Mouse (Mus musculus): Measurements from ENCODE around the gene Boc. TPM values are rescaled to one million over a fixed set of nuclear protein-coding genes. Genes with fewer than 3 reads are reported as not detected.

The Boc gene
- polyA plus RNA-seq, 1 experiment from 2014 or later, result 44.7 TPM

GRCm38 (mm10) chr16:44547976-44548375, 10.7 kb downstream of the Boc start:
- Histone ChIP-seq H3K36me3 (ENCODE audit: control insufficient read depth, insufficient read depth, low read length) (peaks cover 5% of the 10 kb centered on the region; the same call in 1 of the 2 replicates), H3K4me3 (ENCODE audit: low read depth, low read length) (no peak overlapping the region), H3K27ac (ENCODE audit: low read depth, low read length) (no peak overlapping the region), H3K4me2 (no peak overlapping the region), H3K9me3 (ENCODE audit: control insufficient read depth, low read length) (no peaks in the 10 kb centered on the region), H3K9ac (ENCODE audit: low read length) (no peak overlapping the region), H3K27me3 (ENCODE audit: control insufficient read depth, insufficient read depth, low read length) (no peaks in the 10 kb centered on the region), H3K4me1 (ENCODE audit: control insufficient read depth, insufficient read depth, low read length) (peaks cover 80% of the 10 kb centered on the region)
- no peak for DNase-seq (ENCODE audit: low spot score, missing footprints)
- ATAC-seq (ENCODE audit: low FRiP score), result no peak
- 91% methylated on average over 1 of the region's 1 CpGs for WGBS

- no peak overlapping the region; the same call in 1 of the 2 replicates for H3K4me2 ChIP-seq
- WGBS, result 78% methylated on average over 8 of the region's 8 CpGs
- no peaks in the 10 kb centered on the region for H3K9me3 ChIP-seq (ENCODE audit: control insufficient read depth, low read length)
- peaks cover 80% of the 10 kb centered on the region for H3K4me1 ChIP-seq (ENCODE audit: control insufficient read depth, insufficient read depth, low read length)
- H3K27ac ChIP-seq (ENCODE audit: low read depth, low read length), result no peak overlapping the region; the same call in 1 of the 2 replicates
- H3K9ac ChIP-seq (ENCODE audit: low read length), result no peak overlapping the region
- H3K27me3 ChIP-seq (ENCODE audit: control insufficient read depth, insufficient read depth, low read length), result no peaks in the 10 kb centered on the region
- H3K4me3 ChIP-seq (ENCODE audit: low read depth, low read length), result no peak overlapping the region
- peaks cover 5% of the 10 kb centered on the region; the same call in 1 of the 2 replicates for H3K36me3 ChIP-seq (ENCODE audit: control insufficient read depth, insufficient read depth, low read length)
- ATAC-seq (ENCODE audit: low FRiP score), result no peak
- DNase-seq (ENCODE audit: low spot score, missing footprints), result no peak
These were observed 11.9 kb downstream of the Boc start for GRCm38 (mm10) chr16:44546831-44547230.

GRCm38 (mm10) chr16:44545939-44546338, 12.8 kb downstream of the Boc start:
- no peak for DNase-seq (ENCODE audit: low spot score, missing footprints)
- Histone ChIP-seq H3K27ac (ENCODE audit: low read depth, low read length) (no peak overlapping the region), H3K9me3 (ENCODE audit: control insufficient read depth, low read length) (no peaks in the 10 kb centered on the region), H3K9ac (ENCODE audit: low read length) (no peak overlapping the region), H3K4me2 (no peak overlapping the region), H3K27me3 (ENCODE audit: control insufficient read depth, insufficient read depth, low read length) (no peaks in the 10 kb centered on the region), H3K4me3 (ENCODE audit: low read depth, low read length) (no peak overlapping the region), H3K4me1 (ENCODE audit: control insufficient read depth, insufficient read depth, low read length) (peaks cover 80% of the 10 kb centered on the region), H3K36me3 (ENCODE audit: control insufficient read depth, insufficient read depth, low read length) (peaks cover 5% of the 10 kb centered on the region; the same call in 1 of the 2 replicates)
- WGBS, result 79% methylated on average over 2 of the region's 2 CpGs
- no peak for ATAC-seq (ENCODE audit: low FRiP score)

- WGBS, result 18% methylated on average over 7 of the region's 7 CpGs
- no peak overlapping the region for H3K27ac ChIP-seq (ENCODE audit: low read depth, low read length)
- DNase-seq (ENCODE audit: low spot score, missing footprints) (no peak), ATAC-seq (ENCODE audit: low FRiP score) (peak; percentile 12; the same call in 1 of the 2 replicates)
- H3K36me3 ChIP-seq (ENCODE audit: control insufficient read depth, insufficient read depth, low read length), result peaks cover 3% of the 10 kb centered on the region; the same call in 1 of the 2 replicates
- H3K9me3 ChIP-seq (ENCODE audit: control insufficient read depth, low read length), result no peaks in the 10 kb centered on the region
- peaks cover 79% of the 10 kb centered on the region for H3K4me1 ChIP-seq (ENCODE audit: control insufficient read depth, insufficient read depth, low read length)
- H3K27me3 ChIP-seq (ENCODE audit: control insufficient read depth, insufficient read depth, low read length), result no peaks in the 10 kb centered on the region
- H3K4me3 ChIP-seq (ENCODE audit: low read depth, low read length), result no peak overlapping the region
- H3K4me2 ChIP-seq, result peak overlapping the region; percentile 2; the same call in 1 of the 2 replicates
- H3K9ac ChIP-seq (ENCODE audit: low read length), result no peak overlapping the region
These were observed 13.5 kb downstream of the Boc start for GRCm38 (mm10) chr16:44545153-44545552.

GRCm38 (mm10) chr16:44543098-44543497, 15.6 kb downstream of the Boc start:
- no peak overlapping the region for H3K4me2 ChIP-seq

GRCm38 (mm10) chr16:44542029-44542690, 16.5 kb downstream of the Boc start:
- no peak for DNase-seq (ENCODE audit: low spot score, missing footprints)
- Histone ChIP-seq H3K4me3 (ENCODE audit: low read depth, low read length) (no peak overlapping the region), H3K9ac (ENCODE audit: low read length) (no peak overlapping the region), H3K4me2 (no peak overlapping the region), H3K27ac (ENCODE audit: low read depth, low read length) (no peak overlapping the region; the same call in 1 of the 2 replicates), H3K36me3 (ENCODE audit: control insufficient read depth, insufficient read depth, low read length) (no peaks in the 10 kb centered on the region), H3K27me3 (ENCODE audit: control insufficient read depth, insufficient read depth, low read length) (no peaks in the 10 kb centered on the region), H3K4me1 (ENCODE audit: control insufficient read depth, insufficient read depth, low read length) (peaks cover 83% of the 10 kb centered on the region), H3K9me3 (ENCODE audit: control insufficient read depth, low read length) (no peaks in the 10 kb centered on the region)
- ATAC-seq (ENCODE audit: low FRiP score), result 0 out of 2 replicates have a peak, but pooled peaks have one; percentile 7
- WGBS, result 52% methylated on average over 3 of the region's 3 CpGs

More at GRCm38 (mm10) chr16:44543098-44543497, 15.6 kb downstream of the Boc start:
- H3K4me1 ChIP-seq (ENCODE audit: control insufficient read depth, insufficient read depth, low read length), result peaks cover 85% of the 10 kb centered on the region
- H3K27ac ChIP-seq (ENCODE audit: low read depth, low read length), result no peak overlapping the region
- ATAC-seq (ENCODE audit: low FRiP score), result no peak
- no peaks in the 10 kb centered on the region for H3K9me3 ChIP-seq (ENCODE audit: control insufficient read depth, low read length)
- no peak overlapping the region for H3K4me3 ChIP-seq (ENCODE audit: low read depth, low read length)
- WGBS, result 19% methylated on average over 3 of the region's 3 CpGs
- no peak overlapping the region for H3K9ac ChIP-seq (ENCODE audit: low read length)
- no peaks in the 10 kb centered on the region for H3K36me3 ChIP-seq (ENCODE audit: control insufficient read depth, insufficient read depth, low read length)
- H3K27me3 ChIP-seq (ENCODE audit: control insufficient read depth, insufficient read depth, low read length), result no peaks in the 10 kb centered on the region
- no peak for DNase-seq (ENCODE audit: low spot score, missing footprints)

- H3K27ac ChIP-seq (ENCODE audit: low read depth, low read length), result no peak overlapping the region
- 78% methylated on average over 8 of the region's 8 CpGs for WGBS
These were observed 19.1 kb downstream of the Boc start for GRCm38 (mm10) chr16:44539611-44540010.

GRCm38 (mm10) chr16:44538401-44539395, 20.0 kb downstream of the Boc start:
- Histone ChIP-seq H3K27ac (ENCODE audit: low read depth, low read length) (peak overlapping the region; percentile 35), H3K4me3 (ENCODE audit: low read depth, low read length) (no peak overlapping the region), H3K4me2 (0 out of 2 replicates have a peak overlapping the region, but pooled peaks have one; percentile 7), H3K9ac (ENCODE audit: low read length) (no peak overlapping the region), H3K4me1 (ENCODE audit: control insufficient read depth, insufficient read depth, low read length) (peaks cover 71% of the 10 kb centered on the region), H3K9me3 (ENCODE audit: control insufficient read depth, low read length) (no peaks in the 10 kb centered on the region), H3K36me3 (ENCODE audit: control insufficient read depth, insufficient read depth, low read length) (no peaks in the 10 kb centered on the region), H3K27me3 (ENCODE audit: control insufficient read depth, insufficient read depth, low read length) (no peaks in the 10 kb centered on the region)
- WGBS, result 59% methylated on average over 16 of the region's 16 CpGs
- peak; percentile 91 for DNase-seq (ENCODE audit: low spot score, missing footprints)
- peak; percentile 49 for ATAC-seq (ENCODE audit: low FRiP score)

More at GRCm38 (mm10) chr16:44539611-44540010, 19.1 kb downstream of the Boc start:
- Histone ChIP-seq H3K9ac (ENCODE audit: low read length) (no peak overlapping the region), H3K4me3 (ENCODE audit: low read depth, low read length) (no peak overlapping the region), H3K4me2 (no peak overlapping the region), H3K36me3 (ENCODE audit: control insufficient read depth, insufficient read depth, low read length) (no peaks in the 10 kb centered on the region), H3K27me3 (ENCODE audit: control insufficient read depth, insufficient read depth, low read length) (no peaks in the 10 kb centered on the region), H3K9me3 (ENCODE audit: control insufficient read depth, low read length) (no peaks in the 10 kb centered on the region), H3K4me1 (ENCODE audit: control insufficient read depth, insufficient read depth, low read length) (peaks cover 74% of the 10 kb centered on the region)
- ATAC-seq (ENCODE audit: low FRiP score) (no peak), DNase-seq (ENCODE audit: low spot score, missing footprints) (no peak)
